Mouse (Mus musculus): ENCODE data around the gene Spdl1.
"Not testable (repeated sequence)": the region's sequence is repeated elsewhere in the genome, so short reads cannot be mapped to it uniquely, and the experiment has no call there.

The Spdl1 gene

DNA sequence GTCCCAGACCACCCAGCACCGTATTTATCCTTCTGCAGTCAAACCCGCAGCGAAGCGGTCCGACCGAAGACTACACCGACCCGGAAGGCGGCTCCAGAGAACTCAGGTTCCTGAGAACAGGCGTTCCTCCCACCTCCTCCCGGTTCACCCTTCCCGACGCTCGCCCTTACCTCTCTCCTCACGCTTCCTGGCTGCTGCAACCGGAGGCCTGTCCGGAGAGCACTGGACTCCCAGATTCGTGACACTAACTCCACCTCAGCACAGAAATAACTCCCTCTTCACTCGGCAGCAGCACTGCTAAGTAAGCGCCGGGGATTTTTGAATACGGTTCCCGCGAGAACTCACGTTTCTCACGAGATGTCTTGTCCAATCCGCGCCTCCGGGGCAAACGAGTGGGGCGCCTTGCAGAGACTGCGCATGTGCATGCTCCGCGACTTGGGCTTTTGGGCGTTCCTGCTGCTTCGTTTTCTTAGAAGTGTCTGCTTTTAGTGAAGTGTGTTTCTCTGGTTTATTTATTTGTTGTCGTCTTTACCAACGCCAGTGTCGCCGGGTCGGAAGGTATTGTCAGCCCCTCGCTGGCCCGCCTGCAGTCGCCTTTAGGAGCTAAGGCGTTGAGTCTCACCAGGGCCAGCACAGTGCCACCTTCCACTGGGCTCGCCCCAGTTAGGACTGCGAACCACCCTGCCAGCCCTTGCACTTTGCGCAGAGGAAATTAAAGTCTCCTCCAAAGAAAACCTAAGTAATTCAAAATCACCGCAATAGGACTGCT lies at the start of gene Spdl1:
Gene Spdl1, minus strand, starts transcription at position 324 of the 769 bp plus-strand sequence.
- peak; percentile 100 for DNase-seq (ENCODE audit: low spot score)

GRCm38 (mm10) chr11:34881528-34881927 lies 48.1 kb upstream of the Spdl1 start:
- peak; percentile 65 for DNase-seq (ENCODE audit: low spot score)

DNA sequence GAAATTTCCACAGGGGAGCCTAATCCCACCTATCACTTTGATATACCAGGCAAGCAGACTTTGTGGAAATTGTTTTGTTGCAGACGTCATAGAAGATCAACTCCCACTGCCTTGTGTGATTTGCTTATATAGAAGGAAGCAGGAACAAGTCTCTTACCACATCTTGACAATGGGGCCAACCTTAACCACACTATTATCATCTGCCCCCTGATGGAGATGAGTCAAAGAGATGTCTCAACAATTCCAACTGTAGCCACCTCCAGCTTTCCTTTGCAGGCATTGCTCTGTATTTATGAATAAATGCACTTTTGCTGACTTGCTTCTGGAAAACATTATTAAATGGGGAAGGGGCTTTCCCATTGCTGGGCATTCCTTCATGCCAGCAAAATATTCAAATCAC lies 46.2 kb upstream of the Spdl1 start:
- DNase-seq (ENCODE audit: low spot score) = no peak

DNA sequence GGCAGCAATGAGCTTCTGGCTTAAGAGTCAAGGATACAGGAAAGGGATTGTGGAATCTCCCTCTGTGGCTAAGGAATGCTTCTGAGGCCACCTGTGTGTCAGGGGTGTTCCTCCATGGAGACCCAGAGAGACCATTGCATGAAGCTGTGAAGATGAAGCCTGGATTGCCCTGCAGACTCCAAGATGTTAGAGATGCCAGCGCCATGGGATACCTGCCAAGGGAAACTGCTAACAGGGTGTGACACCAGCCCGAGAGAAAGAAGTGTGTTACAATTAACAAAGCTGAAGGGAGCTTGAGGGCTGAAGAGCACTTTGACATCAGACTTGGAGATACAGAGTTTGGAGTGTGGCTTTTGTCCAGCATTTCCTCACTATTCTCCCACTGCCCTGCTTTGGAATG lies 40.4 kb upstream of the Spdl1 start:
- no peak for DNase-seq (ENCODE audit: low spot score)

DNA sequence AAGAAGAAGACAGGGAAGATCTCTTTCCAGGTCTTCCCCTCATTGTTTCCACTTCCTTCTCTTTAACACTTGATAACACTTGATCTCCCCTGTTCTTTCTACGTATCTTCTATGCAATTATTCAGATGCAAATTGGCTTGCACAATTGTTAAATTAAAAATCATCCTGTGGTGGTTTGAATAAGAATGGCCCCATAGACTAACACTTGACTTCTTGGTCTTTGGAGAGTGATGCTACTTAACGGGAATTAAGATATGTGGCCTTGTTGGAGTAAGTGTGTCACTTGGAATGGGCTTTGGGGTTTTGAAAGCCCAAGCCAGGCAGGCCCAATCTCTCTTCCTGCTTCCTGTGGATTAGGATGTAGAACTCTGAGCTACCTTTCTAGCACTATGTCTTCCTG lies 39.0 kb upstream of the Spdl1 start:
- no peak for DNase-seq (ENCODE audit: low spot score)

DNA sequence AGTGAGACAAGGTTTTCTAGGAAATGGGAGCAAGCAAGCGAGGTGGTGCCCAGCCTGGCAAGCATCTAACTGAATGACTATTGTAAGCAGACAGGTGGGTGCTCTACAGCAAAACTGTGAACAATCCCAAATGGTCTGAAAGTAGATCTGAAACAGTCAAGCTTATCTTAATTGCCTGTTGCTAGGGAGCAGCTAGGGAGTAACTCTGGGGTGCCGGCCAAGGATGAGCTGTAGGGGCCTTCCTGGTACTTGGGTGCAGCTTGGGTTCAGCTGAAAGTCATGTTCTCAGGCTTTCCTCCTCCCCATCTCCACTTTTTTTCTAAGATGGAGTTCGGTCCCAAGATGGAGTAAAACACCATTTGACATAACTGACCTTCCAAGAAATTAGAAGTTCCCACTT lies 38.5 kb upstream of the Spdl1 start:
- DNase-seq (ENCODE audit: low spot score) = no peak

DNA sequence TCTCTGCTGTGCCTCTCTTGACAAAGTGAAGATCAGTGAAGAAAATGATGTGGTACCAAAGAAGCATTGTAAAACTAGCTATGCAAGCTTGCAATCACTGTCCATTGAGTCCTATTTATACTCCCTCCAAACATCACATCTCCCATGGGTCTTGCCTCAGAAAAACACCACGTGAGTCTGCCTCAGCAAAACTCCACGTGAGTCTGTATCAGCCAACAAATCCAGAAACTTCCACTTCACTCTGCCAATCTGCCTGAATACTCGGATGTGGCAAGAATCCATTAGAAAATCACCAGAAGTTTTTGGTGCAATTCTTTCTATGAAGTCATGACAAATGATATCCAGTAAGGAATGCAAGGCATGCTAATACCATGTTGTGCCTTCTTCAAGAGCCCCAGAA lies 38.0 kb upstream of the Spdl1 start:
- DNase-seq (ENCODE audit: low spot score) = no peak

GRCm38 (mm10) chr11:34868626-34869025 lies 35.2 kb upstream of the Spdl1 start:
- no peak for DNase-seq (ENCODE audit: low spot score)

DNA sequence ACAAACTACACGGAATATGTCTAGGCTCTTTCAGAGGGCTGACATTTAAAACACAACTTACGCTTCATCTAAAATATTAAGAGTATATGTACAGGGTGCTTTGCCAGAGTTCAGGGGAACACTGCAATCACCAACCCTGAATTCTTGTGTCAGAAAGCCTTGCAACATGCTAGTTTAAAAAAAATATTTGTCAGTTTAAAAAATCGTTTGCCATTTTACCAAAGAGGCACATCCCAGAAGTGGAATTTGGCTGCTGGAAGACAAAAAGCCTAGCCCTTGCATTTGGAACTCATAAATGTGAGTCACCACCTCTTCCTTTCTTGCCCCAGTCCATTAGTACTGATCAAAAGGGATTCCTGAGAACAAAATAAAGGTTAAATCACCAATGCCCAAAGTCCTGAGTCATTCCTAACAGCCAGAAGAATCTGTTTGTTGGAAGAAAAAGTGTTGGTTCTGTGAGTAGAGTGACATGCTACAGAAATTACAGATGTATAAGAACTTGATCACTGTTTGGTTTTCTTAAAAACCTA lies 32.4 kb upstream of the Spdl1 start:
- no peak for DNase-seq (ENCODE audit: low spot score)

DNA sequence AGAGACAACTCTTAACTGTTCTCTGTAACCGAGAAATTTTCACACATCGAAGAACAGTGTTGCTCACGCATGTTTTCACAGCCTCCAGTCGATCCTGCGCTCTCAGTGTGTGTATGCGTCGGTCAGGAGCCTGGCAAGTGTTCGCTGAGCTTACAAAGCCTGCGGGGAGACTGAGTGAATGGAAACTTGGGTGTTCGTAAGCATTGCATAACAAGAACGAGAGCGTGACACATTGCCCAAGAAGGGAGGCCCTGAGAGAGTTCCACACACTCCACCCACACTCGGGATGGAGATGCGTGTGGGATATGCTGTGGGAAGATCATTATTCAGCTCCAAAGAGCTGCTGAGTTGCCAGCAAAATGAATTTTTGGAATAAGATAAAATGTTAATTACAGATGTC lies 31.7 kb upstream of the Spdl1 start:
- no peak for DNase-seq (ENCODE audit: low spot score)

GRCm38 (mm10) chr11:34856652-34857051 lies 23.2 kb upstream of the Spdl1 start:
- no peak for DNase-seq (ENCODE audit: low spot score)

- DNase-seq (ENCODE audit: low spot score) = no peak
These were observed 12.8 kb upstream of the Spdl1 start for GRCm38 (mm10) chr11:34846268-34846652.

DNA sequence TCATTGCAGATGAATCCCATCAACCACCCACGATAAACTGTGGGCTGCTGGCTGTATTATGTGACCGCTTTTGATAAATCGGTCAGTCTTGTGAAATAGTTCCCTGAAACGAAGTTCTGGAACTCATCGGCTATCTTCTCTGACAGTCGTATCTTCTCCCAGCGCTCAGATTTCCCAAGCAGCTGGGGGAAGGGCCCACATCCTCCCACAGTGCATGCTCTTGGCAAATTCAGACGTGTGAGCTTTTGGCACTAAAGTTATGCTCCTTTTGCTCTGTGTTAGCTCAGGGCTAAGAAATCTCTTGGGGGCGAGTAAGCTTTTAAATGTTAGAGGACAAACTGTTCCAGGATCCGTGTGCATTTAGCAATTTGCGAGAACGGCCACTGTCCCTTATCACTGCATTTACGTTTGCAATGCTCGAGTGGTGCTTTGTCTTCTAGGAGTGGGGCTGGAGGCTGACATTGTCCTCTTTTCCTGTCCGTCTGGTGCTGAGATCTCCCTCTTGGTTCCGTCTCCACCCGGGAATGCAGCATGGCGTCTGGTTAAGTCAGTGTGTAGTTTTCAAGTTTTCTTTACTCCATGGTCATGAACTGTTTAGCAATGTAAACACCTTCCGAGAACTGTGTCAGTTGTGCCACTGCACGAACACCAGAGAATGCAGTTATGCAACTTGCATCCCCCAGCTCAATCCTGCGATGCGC lies 12.3 kb upstream of the Spdl1 start:
- no peak for DNase-seq (ENCODE audit: low spot score)

DNA sequence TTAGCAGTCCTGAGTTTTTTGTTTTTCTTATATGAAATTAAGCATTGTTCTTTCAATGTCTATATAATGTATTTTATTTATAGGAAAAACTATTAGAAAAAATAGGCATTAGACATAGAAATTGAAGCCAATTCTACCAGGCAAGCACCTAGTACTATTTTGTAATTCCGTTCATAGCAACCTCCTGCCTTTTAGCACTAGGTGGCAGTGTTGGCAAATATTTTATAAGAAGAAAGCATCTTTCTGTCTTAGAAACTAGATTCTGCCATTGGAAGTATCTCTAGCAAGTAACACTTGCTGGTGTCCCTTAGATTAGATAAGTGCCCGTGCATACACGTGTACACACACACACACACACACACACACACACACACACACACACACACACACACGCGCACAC lies 10.1 kb upstream of the Spdl1 start:
- peak; percentile 87 for DNase-seq (ENCODE audit: low spot score)

DNA sequence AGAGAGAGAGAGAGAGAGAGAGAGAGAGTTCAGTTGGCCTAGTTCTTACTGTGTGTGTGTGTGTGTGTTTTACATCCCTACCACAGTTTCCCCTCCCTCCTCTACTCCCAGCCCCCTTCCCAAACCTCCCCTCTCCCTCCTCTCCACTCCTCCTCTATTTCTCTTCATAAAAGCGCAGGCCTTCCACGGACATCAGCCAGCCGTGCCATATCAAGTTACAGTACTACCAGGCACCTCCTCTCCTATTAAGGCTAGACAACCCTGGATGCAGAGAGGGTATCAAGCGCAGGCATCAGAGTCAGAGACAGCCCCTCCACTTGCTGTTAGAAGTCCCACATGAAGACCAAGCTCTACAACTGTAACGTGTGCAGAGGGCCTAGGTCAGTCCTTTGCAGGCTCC lies 6.8 kb upstream of the Spdl1 start:
- DNase-seq (ENCODE audit: low spot score) = no peak

DNA sequence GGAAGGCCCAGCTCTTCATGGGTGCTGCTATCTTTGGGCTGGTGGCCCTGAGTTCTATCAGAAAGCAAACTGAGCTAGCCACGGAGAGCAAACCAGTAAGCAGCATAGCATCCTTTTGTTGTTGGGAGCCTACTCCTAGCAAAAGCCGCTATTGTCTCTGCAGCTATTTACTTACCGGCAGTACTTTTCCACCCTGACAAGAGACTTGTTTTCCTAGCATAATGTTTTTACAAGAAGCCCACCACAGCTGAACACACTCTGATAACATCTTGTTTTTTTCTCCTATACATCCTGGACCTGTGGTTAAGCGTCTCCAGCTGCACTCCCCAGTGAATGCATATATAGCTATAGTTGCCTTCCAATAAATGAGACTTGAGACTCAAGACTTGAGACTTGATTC lies 5.6 kb upstream of the Spdl1 start:
- DNase-seq (ENCODE audit: low spot score) = no peak

DNA sequence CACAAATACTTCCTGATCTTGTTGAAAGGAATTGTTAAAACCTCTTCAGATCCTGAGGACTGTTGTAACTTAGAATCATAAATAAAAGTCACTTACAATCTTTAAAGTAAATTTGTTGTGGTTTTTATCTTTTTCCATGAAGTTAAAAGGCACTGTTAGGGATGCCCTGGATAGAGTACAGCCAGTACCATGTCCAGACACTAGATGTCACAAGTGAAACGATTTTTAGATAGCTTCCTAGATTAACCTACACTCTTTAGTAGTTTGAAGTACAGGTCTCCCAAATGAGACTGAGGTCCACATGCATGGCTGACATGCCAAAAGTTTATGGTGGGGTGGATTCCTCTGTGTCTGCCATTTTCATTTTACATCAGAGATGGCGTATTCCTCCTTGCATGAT lies 2.8 kb upstream of the Spdl1 start:
- peak; percentile 61 for DNase-seq (ENCODE audit: low spot score)

DNA sequence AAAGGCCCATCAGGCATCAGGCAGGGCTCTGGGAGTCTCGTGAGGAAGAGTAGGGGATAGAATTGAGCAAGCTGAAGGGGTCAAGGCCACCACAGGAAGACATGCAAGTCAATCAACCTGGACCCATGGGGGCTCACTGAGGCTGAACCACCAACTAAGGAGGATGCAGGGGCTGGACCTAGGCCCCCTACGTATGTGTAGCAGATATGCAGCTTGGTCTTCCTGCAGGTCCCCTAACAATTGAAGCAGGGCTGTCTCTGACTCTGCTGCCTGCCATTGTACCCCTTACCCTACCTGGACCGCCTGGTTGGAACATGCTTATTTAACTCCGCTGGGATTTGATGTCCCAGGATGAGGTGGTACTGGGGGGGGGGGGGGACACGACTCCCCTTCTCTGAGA lies 763 bp downstream of the Spdl1 start:
- DNase-seq (ENCODE audit: low spot score) = no peak

GRCm38 (mm10) chr11:34827803-34828202 lies 5.6 kb downstream of the Spdl1 start:
- no peak for DNase-seq (ENCODE audit: low spot score)

GRCm38 (mm10) chr11:34826940-34827339 lies 6.5 kb downstream of the Spdl1 start:
- DNase-seq (ENCODE audit: low spot score) = peak; percentile 38

DNA sequence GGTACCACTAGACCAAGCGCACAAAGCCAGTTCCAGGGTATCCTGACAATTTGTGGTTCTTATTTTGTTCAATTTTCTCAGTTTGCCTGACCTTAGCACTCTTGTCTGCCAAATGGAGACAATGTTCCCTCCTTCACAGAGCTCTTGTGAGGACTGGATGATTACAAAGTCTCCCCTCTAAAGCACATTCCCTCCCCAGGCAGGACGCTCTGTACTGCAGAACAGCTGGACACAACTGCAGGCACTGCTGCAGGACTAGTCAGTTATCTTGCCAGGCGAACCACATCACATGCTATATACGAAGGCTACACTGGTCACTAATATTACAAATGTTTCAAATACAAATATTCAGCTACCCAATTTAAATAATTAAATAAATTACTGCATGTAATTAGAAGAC lies 8.7 kb downstream of the Spdl1 start:
- no peak for DNase-seq (ENCODE audit: low spot score)

GRCm38 (mm10) chr11:34814767-34815166 lies 18.7 kb downstream of the Spdl1 start:
- peak; percentile 85 for DNase-seq (ENCODE audit: low spot score)

DNA sequence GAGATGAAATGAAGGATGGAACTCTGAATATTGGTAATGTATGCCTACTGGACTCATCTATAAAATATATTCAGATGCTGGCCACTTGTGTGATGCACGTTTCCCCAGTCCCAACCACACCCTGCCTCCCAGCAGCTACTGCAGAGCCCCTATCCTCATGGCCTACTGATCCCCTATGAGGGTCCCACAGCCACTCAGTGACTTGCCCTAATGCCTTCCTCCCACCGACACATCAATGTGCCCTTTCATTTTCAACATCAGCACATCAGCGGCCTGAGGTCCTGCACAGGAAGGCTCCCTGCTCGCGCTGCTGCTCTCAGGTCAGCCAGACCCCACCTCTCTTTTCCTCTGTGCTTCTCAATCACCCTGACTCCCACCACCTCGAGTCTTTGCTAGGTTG lies 19.1 kb downstream of the Spdl1 start:
- DNase-seq (ENCODE audit: low spot score) = no peak

DNA sequence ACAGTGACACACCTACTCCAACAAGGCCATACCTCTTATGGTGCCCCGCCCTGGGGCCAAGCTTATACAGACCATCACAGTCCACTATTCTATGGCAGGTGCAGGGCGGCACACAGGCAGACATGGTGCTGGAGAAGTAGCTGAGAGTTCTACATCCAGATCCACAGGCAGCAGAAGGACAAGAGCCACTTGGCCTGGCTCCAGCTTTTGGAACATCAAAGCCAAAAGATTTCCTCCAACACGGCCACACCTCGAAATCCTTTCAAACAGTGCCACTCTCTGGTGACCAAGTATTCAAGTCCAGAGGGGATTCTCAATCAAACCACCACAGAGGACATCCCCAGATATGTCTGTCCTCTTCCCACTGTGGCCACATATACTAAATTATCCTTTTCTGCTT lies 28.4 kb downstream of the Spdl1 start:
- DNase-seq (ENCODE audit: low spot score) = not testable (repeated sequence)

Measured in MN1 (cell line).